Mouse (Mus musculus) c-Kit-positive CD71-negative TER-119-negative erythroid progenitor cells, embryonic 14.5 days (primary cell): ENCODE measurements around the gene Tmem132b.

Experiments used
- DNase-seq: peaks from one replicate; pipeline ENCODE4 v3.0.0-alpha.2; 2013; ENCODE audit warnings: low read depth

Tmem132b gene

GRCm38 (mm10) chr5:125772756-125773155, 241.2 kb downstream of the Tmem132b start:
- no peak for DNase-seq

- DNase-seq = no peak
Measured at GRCm38 (mm10) chr5:125780332-125780731, 248.8 kb downstream of the Tmem132b start.

- DNase-seq = no peak
Measured at GRCm38 (mm10) chr5:125792643-125793042, 261.1 kb downstream of the Tmem132b start.

GRCm38 (mm10) chr5:125794318-125794717, 262.7 kb downstream of the Tmem132b start:
- no peak for DNase-seq

- no peak for DNase-seq
Measured at GRCm38 (mm10) chr5:125799622-125800021, 268.0 kb downstream of the Tmem132b start.

- DNase-seq = no peak
Measured at GRCm38 (mm10) chr5:125800025-125800424, 268.5 kb downstream of the Tmem132b start.

GRCm38 (mm10) chr5:125802801-125803200, 271.2 kb downstream of the Tmem132b start:
- no peak for DNase-seq

- no peak for DNase-seq
Measured at GRCm38 (mm10) chr5:125805327-125805726, 273.8 kb downstream of the Tmem132b start.

GRCm38 (mm10) chr5:125807861-125808260, 276.3 kb downstream of the Tmem132b start:
- DNase-seq = no peak

GRCm38 (mm10) chr5:125829342-125829741, 297.8 kb downstream of the Tmem132b start:
- DNase-seq = no peak

GRCm38 (mm10) chr5:125835890-125836289, 304.3 kb downstream of the Tmem132b start:
- no peak for DNase-seq

GRCm38 (mm10) chr5:125836761-125837160, 305.2 kb downstream of the Tmem132b start:
- no peak for DNase-seq
